Mouse (Mus musculus) thymus, adult 2 months (tissue): ENCODE measurements around the gene 2410137M14Rik.
"Not testable (repeated sequence)": the region's sequence is repeated elsewhere in the genome, so short reads cannot be mapped to it uniquely, and the experiment has no call there.

Experiments used
- CTCF ChIP-seq: fragments of 200-500 bp; IDR thresholded peaks from 2 replicates; pipeline ENCODE4 v1.5.1; 2012; ENCODE audit warnings: mild to moderate bottlenecking, control low read depth, low read length, moderate library complexity, borderline replicate concordance; ENCODE audit not compliant: control insufficient read depth, poor library complexity, insufficient read depth; ENCODE audit errors: extremely low read depth
- POLR2A ChIP-seq: fragments of 200-500 bp; IDR thresholded peaks from 2 replicates; pipeline ENCODE4 v1.6.1; 2012; ENCODE audit warnings: mild to moderate bottlenecking, low read length, control low read depth, moderate library complexity; ENCODE audit not compliant: control insufficient read depth, poor library complexity, insufficient read depth; ENCODE audit errors: extremely low read depth

DNA sequence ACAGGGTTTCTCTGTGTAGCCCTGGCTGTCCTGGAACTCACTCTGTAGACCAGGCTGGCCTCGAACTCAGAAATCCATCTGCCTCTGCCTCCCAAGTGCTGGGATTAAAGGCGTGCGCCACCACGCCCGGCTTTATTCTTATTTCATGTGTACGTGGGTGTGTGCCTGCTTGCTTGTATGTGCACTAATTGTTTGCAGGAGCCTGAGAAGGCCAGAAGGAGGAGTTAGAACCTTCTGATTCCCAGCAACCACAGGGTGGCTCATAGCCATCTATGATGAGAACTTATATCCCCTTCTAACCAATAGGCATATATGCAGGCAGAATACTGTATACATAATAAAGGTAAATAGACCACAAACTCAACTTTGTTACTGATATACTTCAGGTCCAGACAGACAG, 9.6 kb upstream of the 2410137M14Rik start:
- not testable (repeated sequence) for TF ChIP-seq POLR2A, CTCF
